Mouse (Mus musculus) midbrain, embryonic 15.5 days (tissue): ENCODE data around the gene Gal3st4. TPM values are rescaled to one million over a fixed set of nuclear protein-coding genes. Genes with fewer than 3 reads are reported as not detected.
"Not testable (repeated sequence)": the region's sequence is repeated elsewhere in the genome, so short reads cannot be mapped to it uniquely, and the experiment has no call there.

Experiments
- ATAC-seq: fragments of 200-750 bp; cut with Nextera tagmentation; replicated peaks from 2 replicates; pipeline ENCODE4 v1.8.0; 2017; ENCODE audit warnings: moderate TSS enrichment
- H3K27ac ChIP-seq: fragments of 300-500 bp; sonication (generic); 2 replicates; pipeline ENCODE4 v1.5.1; 2015; ENCODE audit warnings: mild to moderate bottlenecking, inconsistent platforms
- H3K27me3 ChIP-seq: fragments of 300-500 bp; sonication (generic); replicated peaks from 2 replicates; pipeline ENCODE4 v1.6.1; 2015; ENCODE audit warnings: inconsistent platforms
- H3K36me3 ChIP-seq: fragments of 300-500 bp; sonication (generic); replicated peaks from 2 replicates; pipeline ENCODE4 v1.6.1; 2015; ENCODE audit warnings: inconsistent platforms
- H3K4me1 ChIP-seq: fragments of 300-500 bp; sonication (generic); 2 replicates; pipeline ENCODE4 v1.6.1; 2015; ENCODE audit warnings: inconsistent platforms
- H3K4me2 ChIP-seq: fragments of 300-500 bp; sonication (generic); 2 replicates; pipeline ENCODE4 v1.6.1; 2015; ENCODE audit warnings: inconsistent platforms, mild to moderate bottlenecking, moderate library complexity
- H3K4me3 ChIP-seq: fragments of 300-500 bp; sonication (generic); 2 replicates; pipeline ENCODE4 v1.5.1; 2015; ENCODE audit warnings: mild to moderate bottlenecking, inconsistent platforms
- H3K9ac ChIP-seq: fragments of 300-500 bp; sonication (generic); 2 replicates; pipeline ENCODE4 v1.6.1; 2015; ENCODE audit warnings: mild to moderate bottlenecking, inconsistent platforms
- H3K9me3 ChIP-seq: fragments of 300-500 bp; sonication (generic); 2 replicates; pipeline ENCODE4 v1.6.1; 2016; ENCODE audit warnings: inconsistent platforms
- WGBS: fragments of 180-500 bp; shearing (Covaris S2); methylation state at CpG from one replicate; pipeline ENCODE4 v1.1.7; 2015; ENCODE audit warnings: mixed read lengths; 5-methylcytosine and 5-hydroxymethylcytosine counted together
- polyA plus RNA-seq: library from polyadenylated mRNA; unstranded; fragments of >200 nt; fragmentation: Nextera tagmentation; extraction: Ambion mirVana; gene quantifications from 2 replicates; pipeline ENCODE4 v1.2.1, GENCODE M21; 2015

Gene Gal3st4
- polyA plus RNA-seq, 1 experiment from 2014 or later, result 2.1 TPM

DNA sequence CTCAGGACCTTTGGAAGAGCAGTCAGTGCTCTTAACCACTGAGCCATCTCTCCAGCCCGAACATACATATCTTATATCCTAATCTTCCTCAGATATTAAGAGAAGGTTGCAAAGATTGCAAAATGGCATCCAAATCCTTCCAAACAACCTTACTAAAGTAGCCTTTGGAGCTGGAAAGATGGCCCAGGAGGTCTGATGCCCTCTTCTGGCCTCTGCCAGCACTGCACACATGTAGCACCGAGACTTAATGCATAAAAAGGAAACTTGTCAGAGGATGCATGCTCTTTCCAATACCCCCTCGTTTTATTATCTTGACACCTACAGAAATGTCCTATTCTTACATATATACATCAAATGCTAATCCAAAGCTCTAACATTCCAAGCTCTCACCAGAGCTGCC, 44.6 kb downstream of the Gal3st4 start:
- Histone ChIP-seq H3K36me3 (no peaks in the 10 kb centered on the region), H3K4me3 (no peak overlapping the region), H3K27me3 (no peaks in the 10 kb centered on the region), H3K9ac (no peak overlapping the region), H3K9me3 (no peaks in the 10 kb centered on the region), H3K27ac (no peak overlapping the region), H3K4me1 (no peaks in the 10 kb centered on the region), H3K4me2 (no peak overlapping the region)
- WGBS, result 65% methylated on average over 3 of the region's 3 CpGs
- no peak for ATAC-seq

GRCm38 (mm10) chr5:138227367-138227766, 45.3 kb downstream of the Gal3st4 start:
- H3K4me3 ChIP-seq, result no peak overlapping the region

GRCm38 (mm10) chr5:138226491-138226890, 46.1 kb downstream of the Gal3st4 start:
- 80% methylated on average over 4 of the region's 4 CpGs for WGBS
- no peaks in the 10 kb centered on the region for H3K27me3 ChIP-seq
- H3K27ac ChIP-seq, result no peak overlapping the region
- no peaks in the 10 kb centered on the region for H3K9me3 ChIP-seq
- no peak overlapping the region for H3K4me2 ChIP-seq
- H3K9ac ChIP-seq, result no peak overlapping the region
- H3K36me3 ChIP-seq, result no peaks in the 10 kb centered on the region
- no peaks in the 10 kb centered on the region for H3K4me1 ChIP-seq
- H3K4me3 ChIP-seq, result no peak overlapping the region
- no peak for ATAC-seq

More at GRCm38 (mm10) chr5:138227367-138227766, 45.3 kb downstream of the Gal3st4 start:
- no peaks in the 10 kb centered on the region for H3K36me3 ChIP-seq
- no peaks in the 10 kb centered on the region for H3K27me3 ChIP-seq
- H3K4me2 ChIP-seq, result no peak overlapping the region
- no peaks in the 10 kb centered on the region for H3K4me1 ChIP-seq
- no peak overlapping the region for H3K9ac ChIP-seq
- no peak for ATAC-seq
- WGBS, result 70% methylated on average over 2 of the region's 2 CpGs
- H3K27ac ChIP-seq, result no peak overlapping the region
- no peaks in the 10 kb centered on the region for H3K9me3 ChIP-seq

DNA sequence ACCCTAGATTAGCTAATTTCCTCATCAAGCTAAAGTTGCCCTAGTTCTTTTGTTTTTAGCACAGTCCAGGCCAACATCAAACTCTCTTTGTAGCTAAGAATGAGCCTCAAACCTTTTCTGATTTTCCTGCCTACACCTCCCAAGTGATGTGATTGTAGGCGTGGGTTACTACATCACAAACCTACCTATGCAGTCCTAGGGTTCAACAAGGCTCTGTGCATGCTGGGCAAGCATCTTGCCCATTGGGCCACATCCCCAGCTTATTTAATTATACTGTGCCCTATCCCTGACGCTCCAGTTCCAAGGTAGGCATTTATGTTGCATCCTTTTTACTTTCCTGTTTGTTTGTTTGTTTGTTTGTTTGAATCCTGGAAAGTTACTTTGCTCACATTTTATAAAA, 46.9 kb downstream of the Gal3st4 start, which contains the start of gene Nxpe5:
TSS of gene Nxpe5 (plus strand) at position 199 of the 400 bp plus-strand sequence.
- Histone ChIP-seq H3K9ac (no peak within 1 kb of the TSS), H3K36me3 (no peaks in the 10 kb centered on the region), H3K27me3 (no peaks in the 10 kb centered on the region), H3K9me3 (no peaks in the 10 kb centered on the region), H3K4me2 (no peak within 1 kb of the TSS), H3K4me1 (no peaks in the 10 kb centered on the region), H3K27ac (no peak within 1 kb of the TSS), H3K4me3 (no peak within 1 kb of the TSS)
- WGBS, result 46% methylated on average over 2 of the region's 2 CpGs
- ATAC-seq, result no peak

GRCm38 (mm10) chr5:138223287-138223686, 49.4 kb downstream of the Gal3st4 start:
- Histone ChIP-seq H3K27me3 (no peaks in the 10 kb centered on the region), H3K9ac (no peak overlapping the region), H3K4me2 (no peak overlapping the region), H3K9me3 (no peaks in the 10 kb centered on the region), H3K36me3 (no peaks in the 10 kb centered on the region), H3K4me3 (no peak overlapping the region), H3K27ac (no peak overlapping the region), H3K4me1 (no peaks in the 10 kb centered on the region)
- ATAC-seq, result no peak
- WGBS, result 61% methylated on average over 3 of the region's 3 CpGs

GRCm38 (mm10) chr5:138222111-138222510, 50.5 kb downstream of the Gal3st4 start:
- H3K4me3 ChIP-seq, result no peak overlapping the region
- H3K9me3 ChIP-seq, result no peaks in the 10 kb centered on the region
- H3K27ac ChIP-seq, result no peak overlapping the region
- H3K4me1 ChIP-seq, result no peaks in the 10 kb centered on the region
- WGBS, result 26% methylated on average over 4 of the region's 4 CpGs
- H3K27me3 ChIP-seq, result no peaks in the 10 kb centered on the region
- ATAC-seq, result no peak
- no peak overlapping the region for H3K4me2 ChIP-seq
- H3K9ac ChIP-seq, result no peak overlapping the region
- no peaks in the 10 kb centered on the region for H3K36me3 ChIP-seq

DNA sequence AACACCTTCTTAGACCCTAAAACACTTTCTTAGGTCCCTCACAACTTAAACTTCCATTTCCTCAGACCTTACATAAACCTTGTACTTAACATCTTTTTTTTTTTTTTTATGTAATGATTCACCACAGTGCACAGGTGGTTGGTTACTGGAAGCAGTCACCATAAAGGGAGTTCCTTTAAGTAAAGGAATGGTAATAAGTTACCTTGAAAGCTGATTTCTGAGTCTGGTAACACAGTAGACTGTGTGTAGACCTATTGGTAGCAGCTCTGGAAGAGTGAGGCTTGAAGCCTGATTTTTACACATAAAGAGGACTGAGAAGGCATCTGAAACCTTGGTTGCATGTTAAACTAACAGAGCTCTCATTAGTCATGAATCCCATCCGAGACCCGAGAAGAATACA, 52.8 kb downstream of the Gal3st4 start:
- Histone ChIP-seq H3K4me2 (no peak overlapping the region), H3K27ac (no peak overlapping the region)
- no peak for ATAC-seq

DNA sequence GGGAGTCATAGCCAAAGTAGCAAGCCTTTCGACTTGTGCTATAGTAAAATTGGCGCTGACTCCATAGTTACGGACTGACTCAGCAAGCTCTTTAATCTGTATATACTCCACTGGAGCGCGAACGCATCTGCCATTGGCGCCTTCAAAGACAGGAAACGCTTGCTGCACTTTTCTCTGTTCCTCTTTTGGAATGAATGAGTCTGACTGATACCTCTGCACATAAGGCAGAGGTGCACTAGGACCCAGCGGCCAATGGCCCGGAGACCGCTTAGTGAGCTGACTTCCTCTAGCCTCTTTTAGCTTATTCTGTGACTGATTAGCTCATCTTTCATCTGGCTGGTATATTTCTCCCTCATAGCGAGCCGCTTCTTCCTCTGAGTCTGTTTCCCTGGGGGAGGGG, 56.0 kb downstream of the Gal3st4 start:
- not testable (repeated sequence) for H3K36me3 ChIP-seq, ATAC-seq, H3K27ac ChIP-seq, H3K9me3 ChIP-seq, H3K4me1 ChIP-seq, H3K27me3 ChIP-seq, H3K9ac ChIP-seq, H3K4me3 ChIP-seq, H3K4me2 ChIP-seq
- WGBS, result 94% methylated on average over 13 of the region's 13 CpGs

More for the DNA sequence above, 52.8 kb downstream of the Gal3st4 start:
- Histone ChIP-seq H3K9me3 (no peaks in the 10 kb centered on the region), H3K36me3 (no peaks in the 10 kb centered on the region), H3K27me3 (no peaks in the 10 kb centered on the region), H3K9ac (no peak overlapping the region), H3K4me1 (no peaks in the 10 kb centered on the region), H3K4me3 (no peak overlapping the region)
- WGBS, result 74% methylated on average over 2 of the region's 2 CpGs

Other genes starting within 250 kb of the Gal3st4 start
- gene Smok3c, start 219.6 kb downstream of the Gal3st4 start, polyA plus RNA-seq, result not detected in 2 replicates
- 24.5 and 25.8 TPM in 2 replicates for gene Zkscan1, start 187.8 kb downstream of the Gal3st4 start, polyA plus RNA-seq
- gene Zscan21, start 155.9 kb downstream of the Gal3st4 start, polyA plus RNA-seq, result 104 and 111 TPM in 2 replicates
- gene Zfp113, start 117.1 kb downstream of the Gal3st4 start, polyA plus RNA-seq, result 31.6 and 33.7 TPM in 2 replicates
- gene Cops6, start 111.8 kb downstream of the Gal3st4 start, polyA plus RNA-seq, result 310 and 323 TPM in 2 replicates
- gene Ap4m1, start 100.8 kb downstream of the Gal3st4 start, polyA plus RNA-seq, result 28.5 and 30.5 TPM in 2 replicates
- 93.3 and 95.3 TPM in 2 replicates for gene Mcm7, start 100.4 kb downstream of the Gal3st4 start, polyA plus RNA-seq
- gene Taf6, start 85.4 kb downstream of the Gal3st4 start, polyA plus RNA-seq, result 83.6 and 86.5 TPM in 2 replicates
- 33.3 and 35.5 TPM in 2 replicates for gene Cnpy4, start 85.4 kb downstream of the Gal3st4 start, polyA plus RNA-seq
- gene Mblac1, start 78.5 kb downstream of the Gal3st4 start, polyA plus RNA-seq, result 15.1 and 18.5 TPM in 2 replicates
- gene Nxpe5, start 46.9 kb downstream of the Gal3st4 start, polyA plus RNA-seq, result 0.06 TPM in 1 of 2 replicates, not detected in the other
- gene Lamtor4, start 17.4 kb downstream of the Gal3st4 start, polyA plus RNA-seq, result 96.4 and 108 TPM in 2 replicates
- gene BC037034, start 8.8 kb downstream of the Gal3st4 start, polyA plus RNA-seq, result 19.5 and 20.8 TPM in 2 replicates
- gene Gm43720, start 7.1 kb upstream of the Gal3st4 start, polyA plus RNA-seq, result 0.04 and 0.09 TPM in 2 replicates
- gene Gpc2, start 7.2 kb upstream of the Gal3st4 start, polyA plus RNA-seq, result 218 and 231 TPM in 2 replicates
- 8.3 and 9.7 TPM in 2 replicates for gene Stag3, start 7.4 kb upstream of the Gal3st4 start, polyA plus RNA-seq
- 0.22 TPM in 1 of 2 replicates, not detected in the other for gene Pvrig, start 69.1 kb upstream of the Gal3st4 start, polyA plus RNA-seq
- gene Zfp157, start 168.6 kb upstream of the Gal3st4 start, polyA plus RNA-seq, result 70.4 and 79.7 TPM in 2 replicates